Mouse (Mus musculus) cerebellum, adult 2 months (tissue): ENCODE measurements at regions not wholly inside any gene's neighbourhood (a gene's known extent, or its start where the extent isn't known, plus 50 kb on each side); places are given as distances from the start of the nearest gene placed in this dataset.

Experiments used
- DNase-seq, 2 experiments: peaks; one replicate each; pipeline ENCODE4 v3.0.0; 2021
- H3K27ac ChIP-seq: fragments of 200-500 bp; 2 replicates; pipeline ENCODE4 v1.5.1; 2012; ENCODE audit warnings: low read length, control low read depth, inconsistent platforms; ENCODE audit not compliant: insufficient read depth
- H3K27me3 ChIP-seq: fragments of 200-500 bp; 2 replicates; pipeline ENCODE4 v1.6.1; 2012; ENCODE audit warnings: inconsistent platforms, mild to moderate bottlenecking, low read length, moderate library complexity; ENCODE audit not compliant: control insufficient read depth, insufficient read depth
- H3K4me1 ChIP-seq: fragments of 200-500 bp; 2 replicates; pipeline ENCODE4 v1.6.1; 2011; ENCODE audit warnings: low read length; ENCODE audit not compliant: control insufficient read depth, insufficient read depth
- H3K4me3 ChIP-seq: fragments of 200-500 bp; replicated peaks from 2 replicates; pipeline ENCODE3; 2011; ENCODE audit warnings: mild to moderate bottlenecking, low read depth, low read length, control low read depth; ENCODE audit not compliant: insufficient read depth
- CTCF ChIP-seq: fragments of 200-500 bp; IDR thresholded peaks from 2 replicates; pipeline ENCODE4 v1.5.1; 2011; ENCODE audit warnings: low read depth, mild to moderate bottlenecking, control low read depth, low read length, moderate library complexity, borderline replicate concordance; ENCODE audit not compliant: insufficient read depth
- POLR2A ChIP-seq: fragments of 200-500 bp; IDR thresholded peaks from 2 replicates; pipeline ENCODE4 v1.6.1; 2011; ENCODE audit warnings: low read length, control low read depth, borderline replicate concordance; ENCODE audit not compliant: insufficient read depth
- WGBS: fragments of 180-500 bp; shearing (Covaris S2); methylation state at CpG from one replicate; pipeline ENCODE4 v1.1.7; 2018; 5-methylcytosine and 5-hydroxymethylcytosine counted together

- 74% methylated on average over 6 of the region's 6 CpGs for WGBS
Measured at GRCm38 (mm10) chr10:37079535-37079934, 59.2 kb downstream of the Marcks start.

GRCm38 (mm10) chr10:37078439-37078838 is 60.3 kb downstream of the Marcks start:
- WGBS = 23% methylated on average over 5 of the region's 5 CpGs
- TF ChIP-seq CTCF (no peak), POLR2A (no peak)
- Histone ChIP-seq H3K4me3 (no peak overlapping the region), H3K27ac (no peak overlapping the region), H3K4me1 (peaks cover 3% of the 10 kb centered on the region; the same call in 1 of the 2 replicates), H3K27me3 (no peaks in the 10 kb centered on the region)
- peak; percentile 53 to 72 for DNase-seq

More at GRCm38 (mm10) chr10:37079535-37079934, 59.2 kb downstream of the Marcks start:
- Histone ChIP-seq H3K4me1 (peaks cover 3% of the 10 kb centered on the region; the same call in 1 of the 2 replicates), H3K27ac (no peak overlapping the region), H3K27me3 (no peaks in the 10 kb centered on the region), H3K4me3 (no peak overlapping the region)
- DNase-seq = no peak
- TF ChIP-seq POLR2A (no peak), CTCF (no peak)

- WGBS = 94% methylated on average over 2 of the region's 2 CpGs
- Histone ChIP-seq H3K4me1 (peaks cover 3% of the 10 kb centered on the region; the same call in 1 of the 2 replicates), H3K27ac (no peak overlapping the region), H3K4me3 (no peak overlapping the region), H3K27me3 (no peaks in the 10 kb centered on the region)
- no peak for DNase-seq
- no peak for TF ChIP-seq CTCF
- TF ChIP-seq POLR2A = no peak
Measured at GRCm38 (mm10) chr10:37077741-37078140, 61.0 kb downstream of the Marcks start.

GRCm38 (mm10) chr10:37072834-37073233 is 65.9 kb downstream of the Marcks start:
- TF ChIP-seq POLR2A (no peak), CTCF (peak; percentile 44; the same call in 1 of the 2 replicates)
- Histone ChIP-seq H3K27ac (no peak overlapping the region), H3K4me1 (no peaks in the 10 kb centered on the region), H3K27me3 (no peaks in the 10 kb centered on the region), H3K4me3 (no peak overlapping the region)
- DNase-seq = peak; percentile 28 to 72
- 11% methylated on average over 5 of the region's 5 CpGs for WGBS

DNA sequence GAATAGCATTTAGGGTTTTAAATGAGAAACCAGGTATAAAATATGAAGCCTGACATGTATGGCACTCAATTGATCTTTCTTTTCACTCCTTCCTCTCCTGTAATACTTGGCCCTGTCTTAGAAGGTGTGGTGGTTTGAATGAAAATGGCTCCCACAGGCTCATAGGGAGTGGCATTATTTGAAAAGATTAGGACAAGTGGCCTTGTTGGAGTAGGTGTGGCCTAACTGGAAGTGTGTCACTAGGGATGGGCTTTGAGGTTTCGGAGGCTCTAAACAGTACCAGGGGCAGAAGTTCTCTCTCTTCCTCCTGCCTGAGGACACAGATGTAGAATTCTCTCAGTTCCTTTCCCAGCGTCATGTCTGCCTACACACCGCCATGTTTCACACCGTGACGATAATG is 66.7 kb downstream of the Marcks start:
- TF ChIP-seq POLR2A (no peak), CTCF (no peak)
- Histone ChIP-seq H3K4me1 (no peaks in the 10 kb centered on the region), H3K4me3 (no peak overlapping the region), H3K27me3 (no peaks in the 10 kb centered on the region), H3K27ac (no peak overlapping the region)
- DNase-seq = no peak
- WGBS = 93% methylated on average over 5 of the region's 5 CpGs

DNA sequence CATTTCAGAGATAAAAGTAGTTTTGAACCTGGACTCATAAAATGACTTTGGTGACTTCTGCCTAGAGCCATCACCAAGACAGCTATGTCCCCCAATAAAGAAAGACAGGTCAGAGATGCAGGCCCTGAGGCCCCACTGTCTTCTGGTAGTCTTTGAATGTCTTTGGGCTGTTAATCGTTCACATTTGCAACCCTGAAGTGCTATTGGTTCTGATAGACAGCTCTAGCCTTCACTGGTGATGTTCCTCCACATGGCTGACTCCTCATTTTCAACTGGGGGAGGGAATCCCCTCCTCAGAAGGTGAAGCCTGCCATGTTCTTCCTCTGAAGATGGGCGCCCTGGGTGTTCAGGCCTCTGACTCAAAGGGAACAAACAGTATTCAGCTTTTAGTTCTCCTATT is 67.3 kb downstream of the Marcks start:
- Histone ChIP-seq H3K27ac (no peak overlapping the region), H3K4me3 (no peak overlapping the region), H3K27me3 (no peaks in the 10 kb centered on the region), H3K4me1 (no peaks in the 10 kb centered on the region)
- DNase-seq = no peak
- 88% methylated on average over 2 of the region's 2 CpGs for WGBS
- TF ChIP-seq CTCF (no peak), POLR2A (no peak)
